Mouse (Mus musculus) heart, adult 2 months (tissue): Measurements from ENCODE around the gene Ppfia1.

Experiments used
- CTCF ChIP-seq: fragments of 200-600 bp; IDR thresholded peaks from 2 replicates; pipeline ENCODE4 v1.8.1; 2022; ENCODE audit warnings: antibody characterized with exemption, mild to moderate bottlenecking, moderate library complexity
- EP300 ChIP-seq: fragments of 200-500 bp; IDR thresholded peaks from 2 replicates; pipeline ENCODE4 v1.6.1; 2011; ENCODE audit warnings: low read depth, low read length, control low read depth; ENCODE audit not compliant: insufficient read depth
- POLR2A ChIP-seq: fragments of 200-500 bp; IDR thresholded peaks from 2 replicates; pipeline ENCODE4 v1.6.1; 2011; ENCODE audit warnings: mild to moderate bottlenecking, low read depth, low read length, control low read depth; ENCODE audit not compliant: insufficient read depth

DNA sequence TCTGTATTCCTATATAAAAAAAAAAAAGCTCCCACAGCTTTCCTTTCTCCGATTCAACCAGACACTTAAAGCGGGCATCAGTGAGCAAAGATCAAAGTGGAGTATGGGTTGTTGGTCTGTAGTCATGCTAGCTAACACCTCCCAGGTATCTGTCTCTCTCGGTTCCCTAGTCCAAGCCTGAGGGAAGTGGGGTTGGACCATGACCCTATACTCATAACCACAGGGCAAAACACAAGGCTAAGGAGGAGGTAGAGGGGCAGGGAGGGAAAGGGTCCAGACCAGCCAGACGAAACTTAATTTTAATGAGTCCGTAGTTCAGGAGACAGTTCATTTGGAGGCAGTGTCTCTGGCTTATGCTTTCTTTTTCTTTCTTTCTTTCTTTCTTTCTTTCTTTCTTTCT is 18.7 kb upstream of the Ppfia1 start:
- TF ChIP-seq POLR2A, result no peak
- no peak for TF ChIP-seq CTCF
- TF ChIP-seq EP300, result no peak
